Comparison of ENCODE assay signal across 8 mouse cellular contexts in genomic region chr4:156108606-156109546, GRCm38 (mm10). TPM values are rescaled to one million over a fixed set of nuclear protein-coding genes. Genes with fewer than 3 reads are reported as not detected.
DNase-seq lines count a peak whose midpoint lies in the region; ATAC-seq and TF ChIP-seq lines count a peak whose summit lies in the region.

No protein-coding gene starts in this region.

- H3K27ac ChIP-seq in layer of hippocampus, adult 2 months: peak overlapping the region; percentile 89
- peak overlapping the region; percentile 56; the same call in 1 of the 2 replicates for H3K27ac ChIP-seq in forebrain, embryonic 12.5 days
- H3K27ac ChIP-seq in hindbrain, embryonic 12.5 days: peak overlapping the region; percentile 79
- H3K27ac ChIP-seq in limb, embryonic 12.5 days: peak overlapping the region; percentile 64; the same call in 1 of the 2 replicates
- peak overlapping the region; percentile 73 for H3K27ac ChIP-seq in midbrain, embryonic 12.5 days (replicated peaks)
- H3K27ac ChIP-seq in stomach, embryonic 15.5 days: peak overlapping the region; percentile 89

- no peaks in the 10 kb centered on the region for H3K36me3 ChIP-seq in forebrain, embryonic 12.5 days (replicated peaks)
- no peaks in the 10 kb centered on the region for H3K36me3 ChIP-seq in hindbrain, embryonic 12.5 days
- peaks cover 3% of the 10 kb centered on the region; the same call in 1 of the 2 replicates for H3K36me3 ChIP-seq in limb, embryonic 12.5 days
- H3K36me3 ChIP-seq in midbrain, embryonic 12.5 days: no peaks in the 10 kb centered on the region
- H3K36me3 ChIP-seq in stomach, embryonic 15.5 days: no peaks in the 10 kb centered on the region

- WGBS in forebrain, embryonic 12.5 days: 36% methylated on average over 13 of the region's 13 CpGs
- WGBS in hindbrain, embryonic 12.5 days: 28% methylated on average over 12 of the region's 13 CpGs
- WGBS in limb, embryonic 12.5 days: 35% methylated on average over 13 of the region's 13 CpGs
- 33% methylated on average over 13 of the region's 13 CpGs for WGBS in midbrain, embryonic 12.5 days
- WGBS in stomach, embryonic 15.5 days: 20% methylated on average over 13 of the region's 13 CpGs

- DNase-seq in layer of hippocampus, adult 2 months (ENCODE audit: low spot score in 2 of 2): peak; percentile 15 to 18
- no peak for DNase-seq in layer of hippocampus, adult 9-10 months (ENCODE audit: low spot score)
- DNase-seq in c-Kit-positive CD71-positive TER-119-positive erythroid progenitor cells, embryonic 14.5 days (ENCODE audit: low spot score): peak; percentile 66

- peak overlapping the region; percentile 36 for H3K9ac ChIP-seq in forebrain, embryonic 12.5 days
- peak overlapping the region; percentile 65 for H3K9ac ChIP-seq in hindbrain, embryonic 12.5 days
- H3K9ac ChIP-seq in limb, embryonic 12.5 days (replicated peaks): peak overlapping the region; percentile 91
- H3K9ac ChIP-seq in midbrain, embryonic 12.5 days (replicated peaks): peak overlapping the region; percentile 29; the same call in 1 of the 2 replicates
- H3K9ac ChIP-seq in stomach, embryonic 15.5 days: peak overlapping the region; percentile 35; the same call in 1 of the 2 replicates

- peak; percentile 37; the same call in 1 of the 2 replicates for ATAC-seq in forebrain, embryonic 12.5 days (ENCODE audit: low FRiP score)
- peak; percentile 42; the same call in 1 of the 2 replicates for ATAC-seq in hindbrain, embryonic 12.5 days (ENCODE audit: low FRiP score)
- ATAC-seq in limb, embryonic 12.5 days (ENCODE audit: insufficient number of reproducible peaks, insufficient read depth, low FRiP score, low TSS enrichment, low read depth): peak; percentile 18; the same call in 1 of the 2 replicates
- no peak for ATAC-seq in midbrain, embryonic 12.5 days (ENCODE audit: low FRiP score, low read depth)
- ATAC-seq in stomach, embryonic 15.5 days (ENCODE audit: insufficient read depth, low FRiP score, low read depth): peak; percentile 28; the same call in 1 of the 2 replicates

- H3K9me3 ChIP-seq in forebrain, embryonic 12.5 days: no peaks in the 10 kb centered on the region
- H3K9me3 ChIP-seq in hindbrain, embryonic 12.5 days (replicated peaks): no peaks in the 10 kb centered on the region
- no peaks in the 10 kb centered on the region for H3K9me3 ChIP-seq in limb, embryonic 12.5 days
- no peaks in the 10 kb centered on the region for H3K9me3 ChIP-seq in midbrain, embryonic 12.5 days
- no peaks in the 10 kb centered on the region for H3K9me3 ChIP-seq in stomach, embryonic 15.5 days

- no peaks in the 10 kb centered on the region for H3K27me3 ChIP-seq in forebrain, embryonic 12.5 days
- H3K27me3 ChIP-seq in hindbrain, embryonic 12.5 days: no peaks in the 10 kb centered on the region
- H3K27me3 ChIP-seq in limb, embryonic 12.5 days: no peaks in the 10 kb centered on the region
- no peaks in the 10 kb centered on the region for H3K27me3 ChIP-seq in midbrain, embryonic 12.5 days
- no peaks in the 10 kb centered on the region for H3K27me3 ChIP-seq in stomach, embryonic 15.5 days (replicated peaks)

- H3K4me2 ChIP-seq in forebrain, embryonic 12.5 days: peak overlapping the region; percentile 54
- H3K4me2 ChIP-seq in hindbrain, embryonic 12.5 days (replicated peaks): peak overlapping the region; percentile 55
- peak overlapping the region; percentile 62 for H3K4me2 ChIP-seq in limb, embryonic 12.5 days
- peak overlapping the region; percentile 53 for H3K4me2 ChIP-seq in midbrain, embryonic 12.5 days (replicated peaks)
- peak overlapping the region; percentile 63 for H3K4me2 ChIP-seq in stomach, embryonic 15.5 days

- peaks cover 11% of the 10 kb centered on the region for H3K4me1 ChIP-seq in forebrain, embryonic 12.5 days
- peaks cover 7% of the 10 kb centered on the region for H3K4me1 ChIP-seq in hindbrain, embryonic 12.5 days
- 0 out of 2 replicates have a peak, but pooled peaks cover 7% of the 10 kb centered on the region for H3K4me1 ChIP-seq in limb, embryonic 12.5 days (replicated peaks)
- peaks cover 10% of the 10 kb centered on the region for H3K4me1 ChIP-seq in midbrain, embryonic 12.5 days
- H3K4me1 ChIP-seq in stomach, embryonic 15.5 days: 0 out of 2 replicates have a peak, but pooled peaks cover 2% of the 10 kb centered on the region

- TF ChIP-seq CTCF in layer of hippocampus, adult 2 months (conservative IDR thresholded peaks at IDR 0.05): peak; percentile 48

- H3K4me3 ChIP-seq in layer of hippocampus, adult 2 months: peak overlapping the region; percentile 82
- H3K4me3 ChIP-seq in forebrain, embryonic 12.5 days (replicated peaks): peak overlapping the region; percentile 73
- H3K4me3 ChIP-seq in hindbrain, embryonic 12.5 days: peak overlapping the region; percentile 76
- H3K4me3 ChIP-seq in limb, embryonic 12.5 days (replicated peaks): peak overlapping the region; percentile 75
- H3K4me3 ChIP-seq in midbrain, embryonic 12.5 days: peak overlapping the region; percentile 85
- H3K4me3 ChIP-seq in stomach, embryonic 15.5 days (replicated peaks): peak overlapping the region; percentile 88

RNA-seq across cellular contexts. Expression of gene 9430015G10Rik, which starts 0.9 kb away (rescaled TPM):
- total RNA-seq in layer of hippocampus, adult 2 months (2021): 10 to 100 TPM; 27.3 to 34.9 TPM
- 68.9 and 69.0 TPM in 2 replicates for polyA plus RNA-seq in forebrain, embryonic 12.5 days (2016; fragmentation: Nextera tagmentation; extraction: Ambion mirVana)
- polyA plus RNA-seq in hindbrain, embryonic 12.5 days (2016; fragmentation: Nextera tagmentation; extraction: Ambion mirVana): 49.6 and 50.8 TPM in 2 replicates
- 59.9 and 63.1 TPM in 2 replicates for polyA plus RNA-seq in limb, embryonic 12.5 days (2016; fragmentation: Nextera tagmentation; extraction: Ambion mirVana)
- polyA plus RNA-seq in midbrain, embryonic 12.5 days (2016; fragmentation: Nextera tagmentation; extraction: Ambion mirVana): 59.8 and 60.0 TPM in 2 replicates
- 27.3 and 29.9 TPM in 2 replicates for polyA plus RNA-seq in stomach, embryonic 15.5 days (2015; fragmentation: Nextera tagmentation; extraction: Ambion mirVana)

RNA-seq across cellular contexts. Expression of gene Rnf223, which starts 21.4 kb away (rescaled TPM):
- total RNA-seq in layer of hippocampus, adult 2 months (2021): 1 to 10 TPM in 1 of 2 experiments, under 1 TPM in 1; 0.79 to 1.1 TPM
- 1.2 and 1.3 TPM in 2 replicates for polyA plus RNA-seq in forebrain, embryonic 12.5 days (2016; fragmentation: Nextera tagmentation; extraction: Ambion mirVana)
- polyA plus RNA-seq in hindbrain, embryonic 12.5 days (2016; fragmentation: Nextera tagmentation; extraction: Ambion mirVana): 0.56 and 0.76 TPM in 2 replicates
- polyA plus RNA-seq in limb, embryonic 12.5 days (2016; fragmentation: Nextera tagmentation; extraction: Ambion mirVana): 0.63 and 0.86 TPM in 2 replicates
- polyA plus RNA-seq in midbrain, embryonic 12.5 days (2016; fragmentation: Nextera tagmentation; extraction: Ambion mirVana): 1.1 and 1.2 TPM in 2 replicates
- 0.39 and 0.44 TPM in 2 replicates for polyA plus RNA-seq in stomach, embryonic 15.5 days (2015; fragmentation: Nextera tagmentation; extraction: Ambion mirVana)

RNA-seq across cellular contexts. Expression of gene Ttll10, which starts 49.7 kb away (rescaled TPM):
- total RNA-seq in layer of hippocampus, adult 2 months (2021): under 1 TPM in 1 of 2 experiments, not detected in 1; 0.26 TPM
- 0.22 and 0.37 TPM in 2 replicates for polyA plus RNA-seq in forebrain, embryonic 12.5 days (2016; fragmentation: Nextera tagmentation; extraction: Ambion mirVana)
- 0.14 and 0.32 TPM in 2 replicates for polyA plus RNA-seq in hindbrain, embryonic 12.5 days (2016; fragmentation: Nextera tagmentation; extraction: Ambion mirVana)
- 0.58 and 1.3 TPM in 2 replicates for polyA plus RNA-seq in limb, embryonic 12.5 days (2016; fragmentation: Nextera tagmentation; extraction: Ambion mirVana)
- not detected in 2 replicates for polyA plus RNA-seq in midbrain, embryonic 12.5 days (2016; fragmentation: Nextera tagmentation; extraction: Ambion mirVana)
- 4.1 and 5.0 TPM in 2 replicates for polyA plus RNA-seq in stomach, embryonic 15.5 days (2015; fragmentation: Nextera tagmentation; extraction: Ambion mirVana)

Comparison
In these comparisons a context has a peak if more than half of its experiments do, and no peak if none do; other contexts are left out.
1. H3K9ac ChIP-seq: peak in every context shown above with its lines; median percentile 91 in limb, embryonic 12.5 days; 65 in hindbrain, embryonic 12.5 days; 36 in forebrain, embryonic 12.5 days; 35 in stomach, embryonic 15.5 days; 29 in midbrain, embryonic 12.5 days.